Mouse (Mus musculus) liver, adult 2 months (tissue): ENCODE results near the gene Per1.

ENCODE experiments used
- CTCF ChIP-seq: fragments of 200-500 bp; IDR thresholded peaks from 2 replicates; pipeline ENCODE4 v1.5.1; 2011; ENCODE audit warnings: low read depth, low read length, control low read depth
- POLR2A ChIP-seq: fragments of 200-500 bp; IDR thresholded peaks from 2 replicates; pipeline ENCODE4 v1.6.1; 2011; ENCODE audit warnings: low read length, control low read depth; ENCODE audit not compliant: insufficient read depth; ENCODE audit errors: extremely low read depth

- no peak for TF ChIP-seq CTCF
- no peak for TF ChIP-seq POLR2A
Observed at GRCm38 (mm10) chr11:69114018-69114417, 19.0 kb downstream of the Per1 start.
